Mouse (Mus musculus): ENCODE measurements around the gene Wdr83os.

GRCm38 (mm10) chr8:85100076-85100665, 19.6 kb downstream of the Wdr83os start:
- TF ChIP-seq POLR2A (IDR thresholded peaks at IDR 0.05; ENCODE audit: insufficient read depth, low read depth, low read length) (no peak), CTCF (IDR thresholded peaks at IDR 0.05; ENCODE audit: insufficient read depth, low read depth, low read length) (no peak)

All from olfactory bulb, adult 2 months (tissue).